Mouse (Mus musculus): ENCODE data around the gene Ubr1. TPM values are rescaled to one million over a fixed set of nuclear protein-coding genes. Genes with fewer than 3 reads are reported as not detected.

Gene Ubr1
- polyA plus RNA-seq, 1 experiment from 2014 or later: 27.3 TPM

GRCm38 (mm10) chr2:120871447-120872336 is 98.8 kb downstream of the Ubr1 start:
- 79% methylated on average over 9 of the region's 9 CpGs for WGBS
- Histone ChIP-seq H3K4me3 (ENCODE audit: low read length) (no peak overlapping the region), H3K9ac (replicated peaks; ENCODE audit: low read length) (no peak overlapping the region), H3K27ac (ENCODE audit: low read length) (no peak overlapping the region; the same call in 1 of the 2 replicates), H3K36me3 (ENCODE audit: insufficient read depth, low read length) (peaks cover 32% of the 10 kb centered on the region), H3K9me3 (ENCODE audit: low read length) (no peaks in the 10 kb centered on the region), H3K27me3 (ENCODE audit: insufficient read depth, low read length) (no peaks in the 10 kb centered on the region), H3K4me1 (ENCODE audit: insufficient read depth, low read length) (no peaks in the 10 kb centered on the region), H3K4me2 (replicated peaks; ENCODE audit: low read depth, low read length) (no peak overlapping the region)
- no peak for ATAC-seq (ENCODE audit: low FRiP score, low TSS enrichment)

- no peaks in the 10 kb centered on the region for H3K27me3 ChIP-seq (ENCODE audit: insufficient read depth, low read length)
- H3K27ac ChIP-seq (ENCODE audit: low read length): no peak overlapping the region
- ATAC-seq (ENCODE audit: low FRiP score, low TSS enrichment): no peak
- no peak overlapping the region for H3K4me3 ChIP-seq (ENCODE audit: low read length)
- WGBS: 91% methylated on average over 5 of the region's 5 CpGs
- H3K36me3 ChIP-seq (ENCODE audit: insufficient read depth, low read length): peaks cover 28% of the 10 kb centered on the region
- no peak overlapping the region for H3K9ac ChIP-seq (replicated peaks; ENCODE audit: low read length)
- H3K4me2 ChIP-seq (replicated peaks; ENCODE audit: low read depth, low read length): no peak overlapping the region
- H3K4me1 ChIP-seq (ENCODE audit: insufficient read depth, low read length): no peaks in the 10 kb centered on the region
- H3K9me3 ChIP-seq (ENCODE audit: low read length): no peaks in the 10 kb centered on the region
These were observed 103.2 kb downstream of the Ubr1 start for GRCm38 (mm10) chr2:120867336-120867735.

DNA sequence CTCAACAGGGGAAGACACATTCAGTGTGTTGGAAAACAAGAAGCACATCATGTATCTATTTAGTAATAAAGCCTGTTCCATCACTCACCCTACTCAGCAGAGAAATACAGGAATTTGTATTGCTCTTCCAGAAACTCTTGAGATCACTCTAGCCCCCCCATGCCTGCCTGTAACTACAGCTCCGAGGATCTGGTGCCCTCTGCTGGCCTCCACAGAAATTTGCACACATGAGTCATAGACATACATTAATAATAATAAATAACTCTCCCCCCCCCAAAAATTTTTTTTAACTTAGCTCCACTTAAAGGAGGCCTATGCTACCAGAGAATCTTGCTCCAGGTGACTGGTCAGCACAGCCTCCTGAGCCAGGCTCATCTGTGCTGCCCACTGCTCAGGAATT is 104.0 kb downstream of the Ubr1 start:
- Histone ChIP-seq H3K9ac (replicated peaks; ENCODE audit: low read length) (no peak overlapping the region), H3K4me1 (ENCODE audit: insufficient read depth, low read length) (no peaks in the 10 kb centered on the region), H3K4me2 (replicated peaks; ENCODE audit: low read depth, low read length) (no peak overlapping the region), H3K36me3 (ENCODE audit: insufficient read depth, low read length) (peaks cover 30% of the 10 kb centered on the region), H3K9me3 (ENCODE audit: low read length) (no peaks in the 10 kb centered on the region), H3K27me3 (ENCODE audit: insufficient read depth, low read length) (no peaks in the 10 kb centered on the region), H3K27ac (ENCODE audit: low read length) (no peak overlapping the region), H3K4me3 (ENCODE audit: low read length) (no peak overlapping the region)
- no peak for ATAC-seq (ENCODE audit: low FRiP score, low TSS enrichment)
- 29% methylated on average over 1 of the region's 1 CpGs for WGBS

DNA sequence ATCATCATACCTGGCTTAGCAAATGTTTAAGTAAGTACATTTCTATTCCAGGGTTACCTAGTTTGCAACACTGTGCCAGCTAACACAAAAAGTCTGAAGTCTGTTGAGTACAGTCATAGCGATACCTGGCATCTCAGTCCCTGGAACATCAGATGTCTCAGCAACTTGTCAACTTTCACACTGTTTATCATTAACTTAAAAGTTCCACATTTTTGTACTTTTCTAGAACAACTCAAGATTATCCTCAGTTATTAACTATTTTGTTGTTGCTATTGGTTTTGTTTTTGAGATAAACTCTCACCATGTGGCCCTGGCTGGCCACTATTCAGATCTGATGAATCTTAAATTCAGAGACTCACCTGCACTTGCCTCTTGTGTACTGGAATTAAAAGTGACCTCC is 107.1 kb downstream of the Ubr1 start:
- H3K27ac ChIP-seq (ENCODE audit: low read length): no peak overlapping the region
- H3K4me3 ChIP-seq (ENCODE audit: low read length): no peak overlapping the region
- no peaks in the 10 kb centered on the region for H3K4me1 ChIP-seq (ENCODE audit: insufficient read depth, low read length)
- H3K9ac ChIP-seq (replicated peaks; ENCODE audit: low read length): no peak overlapping the region
- no peaks in the 10 kb centered on the region for H3K9me3 ChIP-seq (ENCODE audit: low read length)
- 96% methylated on average over 1 of the region's 1 CpGs for WGBS
- H3K27me3 ChIP-seq (ENCODE audit: insufficient read depth, low read length): no peaks in the 10 kb centered on the region
- H3K36me3 ChIP-seq (ENCODE audit: insufficient read depth, low read length): peaks cover 25% of the 10 kb centered on the region
- no peak overlapping the region for H3K4me2 ChIP-seq (replicated peaks; ENCODE audit: low read depth, low read length)
- ATAC-seq (ENCODE audit: low FRiP score, low TSS enrichment): no peak

DNA sequence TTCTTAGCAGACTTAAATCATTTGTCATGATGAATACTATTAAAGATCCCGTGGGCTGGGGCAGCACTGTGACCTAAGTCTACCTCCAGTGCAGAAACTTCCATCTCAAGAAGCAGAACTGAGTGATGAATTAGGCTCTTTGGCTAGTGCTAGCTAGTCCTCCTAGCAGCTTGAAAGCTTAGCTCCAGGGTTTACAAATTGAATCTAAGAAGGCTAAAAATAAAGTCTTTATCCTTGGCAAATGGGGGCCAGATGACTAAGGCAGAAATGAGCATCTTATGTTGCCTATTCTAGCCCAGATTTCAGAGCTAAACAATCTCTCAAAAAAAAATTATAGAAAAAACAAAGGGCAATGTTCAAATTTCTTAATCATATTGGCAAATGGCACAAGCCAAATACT is 109.8 kb downstream of the Ubr1 start:
- Histone ChIP-seq H3K27ac (ENCODE audit: low read length) (no peak overlapping the region), H3K9me3 (ENCODE audit: low read length) (no peaks in the 10 kb centered on the region), H3K4me2 (replicated peaks; ENCODE audit: low read depth, low read length) (no peak overlapping the region), H3K4me3 (ENCODE audit: low read length) (no peak overlapping the region), H3K9ac (replicated peaks; ENCODE audit: low read length) (no peak overlapping the region), H3K27me3 (ENCODE audit: insufficient read depth, low read length) (no peaks in the 10 kb centered on the region), H3K4me1 (ENCODE audit: insufficient read depth, low read length) (no peaks in the 10 kb centered on the region), H3K36me3 (ENCODE audit: insufficient read depth, low read length) (peaks cover 14% of the 10 kb centered on the region)
- ATAC-seq (ENCODE audit: low FRiP score, low TSS enrichment): no peak
- 60% methylated on average over 1 of the region's 1 CpGs for WGBS

DNA sequence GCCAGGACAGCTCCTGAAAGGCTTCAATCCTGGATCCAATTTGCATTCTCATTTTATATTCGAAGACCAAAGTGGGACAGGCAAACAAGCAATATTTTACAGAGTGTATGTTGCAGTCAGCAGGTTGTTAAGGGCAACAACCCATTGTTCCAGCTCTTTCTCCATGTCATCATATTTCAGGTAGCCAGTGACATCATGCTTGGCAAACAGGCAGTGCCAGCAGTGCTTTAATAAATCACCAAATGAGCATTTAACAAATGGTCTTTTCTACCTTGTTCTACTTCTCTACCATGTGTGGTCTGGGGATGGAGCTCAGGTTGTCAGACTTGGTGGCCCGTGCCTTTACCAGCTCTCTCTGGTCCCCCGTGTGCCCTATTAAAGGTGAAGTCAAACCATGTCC is 112.4 kb downstream of the Ubr1 start:
- Histone ChIP-seq H3K4me3 (ENCODE audit: low read length) (no peak overlapping the region), H3K9ac (replicated peaks; ENCODE audit: low read length) (no peak overlapping the region), H3K36me3 (ENCODE audit: insufficient read depth, low read length) (peaks cover 6% of the 10 kb centered on the region; the same call in 1 of the 2 replicates), H3K27me3 (ENCODE audit: insufficient read depth, low read length) (no peaks in the 10 kb centered on the region), H3K4me2 (replicated peaks; ENCODE audit: low read depth, low read length) (no peak overlapping the region), H3K9me3 (ENCODE audit: low read length) (no peaks in the 10 kb centered on the region), H3K4me1 (ENCODE audit: insufficient read depth, low read length) (no peaks in the 10 kb centered on the region), H3K27ac (ENCODE audit: low read length) (no peak overlapping the region)
- no peak for ATAC-seq (ENCODE audit: low FRiP score, low TSS enrichment)
- WGBS: 88% methylated on average over 3 of the region's 3 CpGs

DNA sequence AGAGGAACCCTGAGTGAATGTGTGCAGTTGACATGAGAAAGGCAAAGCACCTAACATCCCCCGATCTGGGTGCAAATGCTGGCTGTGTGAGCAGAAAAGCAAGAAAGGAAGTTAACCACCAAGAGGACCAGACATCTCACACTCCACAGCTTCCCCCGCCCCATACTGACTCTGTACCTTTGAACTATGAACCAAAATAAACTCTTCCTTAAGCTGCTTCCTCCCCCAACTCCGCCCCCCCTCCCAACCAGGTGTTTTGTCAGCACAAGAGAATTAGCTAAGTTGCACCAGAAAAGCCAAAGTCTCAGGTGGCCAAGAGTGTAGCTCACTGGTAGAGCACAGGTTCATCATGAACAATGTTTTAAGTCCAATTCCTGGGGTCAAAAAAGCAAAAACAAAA is 117.4 kb downstream of the Ubr1 start:
- no peak overlapping the region for H3K4me2 ChIP-seq (replicated peaks; ENCODE audit: low read depth, low read length)
- no peaks in the 10 kb centered on the region for H3K27me3 ChIP-seq (ENCODE audit: insufficient read depth, low read length)
- H3K36me3 ChIP-seq (ENCODE audit: insufficient read depth, low read length): no peaks in the 10 kb centered on the region
- no peaks in the 10 kb centered on the region for H3K9me3 ChIP-seq (ENCODE audit: low read length)
- WGBS: 78% methylated on average over 3 of the region's 3 CpGs
- H3K4me3 ChIP-seq (ENCODE audit: low read length): no peak overlapping the region
- H3K9ac ChIP-seq (replicated peaks; ENCODE audit: low read length): no peak overlapping the region
- H3K4me1 ChIP-seq (ENCODE audit: insufficient read depth, low read length): 0 out of 2 replicates have a peak, but pooled peaks cover 9% of the 10 kb centered on the region
- ATAC-seq (ENCODE audit: low FRiP score, low TSS enrichment): no peak
- no peak overlapping the region for H3K27ac ChIP-seq (ENCODE audit: low read length)

- H3K4me3 ChIP-seq (ENCODE audit: low read length): no peak overlapping the region
- 7% methylated on average over 1 of the region's 1 CpGs for WGBS
- H3K9ac ChIP-seq (replicated peaks; ENCODE audit: low read length): no peak overlapping the region
- H3K27ac ChIP-seq (ENCODE audit: low read length): no peak overlapping the region
- ATAC-seq (ENCODE audit: low FRiP score, low TSS enrichment): no peak
- H3K4me2 ChIP-seq (replicated peaks; ENCODE audit: low read depth, low read length): no peak overlapping the region
- no peaks in the 10 kb centered on the region for H3K9me3 ChIP-seq (ENCODE audit: low read length)
- H3K36me3 ChIP-seq (ENCODE audit: insufficient read depth, low read length): no peaks in the 10 kb centered on the region
- H3K27me3 ChIP-seq (ENCODE audit: insufficient read depth, low read length): no peaks in the 10 kb centered on the region
- 0 out of 2 replicates have a peak, but pooled peaks cover 9% of the 10 kb centered on the region for H3K4me1 ChIP-seq (ENCODE audit: insufficient read depth, low read length)
These were observed 117.9 kb downstream of the Ubr1 start for GRCm38 (mm10) chr2:120852626-120853025.

DNA sequence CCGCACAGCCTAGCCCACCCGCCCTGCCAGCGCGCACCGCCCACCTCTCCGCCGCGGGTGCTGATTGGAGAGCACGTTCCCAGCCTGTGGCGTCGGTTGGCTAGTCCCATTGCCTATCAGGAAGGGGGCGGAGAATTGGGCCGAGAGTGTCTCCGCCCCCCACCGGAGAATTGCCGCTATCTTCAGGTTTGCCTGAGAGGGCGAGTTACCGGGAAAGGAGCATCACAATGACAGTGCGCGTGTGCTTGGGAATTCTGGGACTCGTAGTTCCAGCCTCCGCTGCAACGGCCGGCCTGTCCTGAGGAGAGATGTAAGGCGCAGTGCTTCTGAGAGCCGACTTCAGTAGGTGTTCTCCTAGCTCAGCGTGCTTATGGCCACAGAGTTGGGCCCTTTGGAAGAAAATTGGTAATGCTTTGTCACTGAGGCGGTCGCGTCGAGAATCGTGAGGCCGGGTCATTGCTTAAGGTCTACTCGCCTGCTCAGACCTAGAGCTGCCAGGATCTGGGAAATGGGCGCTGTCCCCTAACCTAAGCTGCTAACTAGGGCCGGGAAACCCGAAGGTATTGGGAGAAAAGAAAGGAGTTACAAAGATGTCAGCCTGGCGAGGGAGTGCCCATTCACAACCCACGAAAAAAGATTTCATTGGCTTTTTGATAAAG is 120.0 kb downstream of the Ubr1 start, which contains the start of gene Ttbk2:
Gene Ttbk2 (minus strand): TSS at position 181 of the 659 bp plus-strand sequence.
- H3K27me3 ChIP-seq (ENCODE audit: insufficient read depth, low read length): no peaks in the 10 kb centered on the region
- peak within 1 kb of the TSS; percentile 73 for H3K4me2 ChIP-seq (replicated peaks; ENCODE audit: low read depth, low read length)
- under 1% methylated on average over 39 of the region's 39 CpGs for WGBS
- no peaks in the 10 kb centered on the region for H3K36me3 ChIP-seq (ENCODE audit: insufficient read depth, low read length)
- H3K4me3 ChIP-seq (ENCODE audit: low read length): peak within 1 kb of the TSS; percentile 95
- H3K9ac ChIP-seq (replicated peaks; ENCODE audit: low read length): peak within 1 kb of the TSS; percentile 84
- H3K9me3 ChIP-seq (ENCODE audit: low read length): no peaks in the 10 kb centered on the region
- ATAC-seq (ENCODE audit: low FRiP score, low TSS enrichment): peak; percentile 100
- H3K4me1 ChIP-seq (ENCODE audit: insufficient read depth, low read length): 0 out of 2 replicates have a peak, but pooled peaks cover 9% of the 10 kb centered on the region
- H3K27ac ChIP-seq (ENCODE audit: low read length): peak within 1 kb of the TSS; percentile 58; the same call in 1 of the 2 replicates
